Mouse (Mus musculus) gastrocnemius, postnatal 4 days (tissue): ENCODE results near the gene Manbal. TPM values are rescaled to one million over a fixed set of nuclear protein-coding genes. Genes with fewer than 3 reads are reported as not detected.
"Not testable (repeated sequence)": the region's sequence is repeated elsewhere in the genome, so short reads cannot be mapped to it uniquely, and the experiment has no call there.

Experiments
- DNase-seq, 2 experiments: peaks; one replicate each; pipeline ENCODE4 v3.0.0; 2021 to 2022; ENCODE audit warnings: low spot score in 2 of 2, mixed read lengths in 2 of 2
- total RNA-seq, 2 experiments: library from RNA; stranded (reverse); gene quantifications; 2 replicates each; pipeline ENCODE4 v1.2.3; 2021

The Manbal gene
- total RNA-seq, 2 experiments from 2014 or later = 32.4 to 32.9 TPM

DNA sequence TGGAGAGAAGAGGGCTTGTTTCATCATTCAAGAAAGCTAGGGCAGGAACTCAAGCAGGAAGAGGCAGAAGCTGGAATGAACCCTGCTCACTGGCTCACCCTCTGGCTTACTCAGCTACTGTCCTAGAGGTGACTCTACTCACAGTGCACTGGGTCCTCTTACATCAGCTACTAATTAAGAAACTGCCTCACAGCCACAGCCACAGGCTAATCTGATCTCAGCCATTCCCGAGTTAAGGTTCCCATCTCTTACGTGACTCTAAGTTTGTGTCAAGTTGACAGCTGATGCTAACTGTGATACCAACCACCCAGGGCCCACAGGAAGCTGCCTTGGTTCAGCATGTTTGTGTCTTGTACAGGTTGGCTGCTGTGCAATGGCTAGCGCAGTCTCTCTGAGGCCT, 4.4 kb upstream of the Manbal start:
- no peak for DNase-seq

DNA sequence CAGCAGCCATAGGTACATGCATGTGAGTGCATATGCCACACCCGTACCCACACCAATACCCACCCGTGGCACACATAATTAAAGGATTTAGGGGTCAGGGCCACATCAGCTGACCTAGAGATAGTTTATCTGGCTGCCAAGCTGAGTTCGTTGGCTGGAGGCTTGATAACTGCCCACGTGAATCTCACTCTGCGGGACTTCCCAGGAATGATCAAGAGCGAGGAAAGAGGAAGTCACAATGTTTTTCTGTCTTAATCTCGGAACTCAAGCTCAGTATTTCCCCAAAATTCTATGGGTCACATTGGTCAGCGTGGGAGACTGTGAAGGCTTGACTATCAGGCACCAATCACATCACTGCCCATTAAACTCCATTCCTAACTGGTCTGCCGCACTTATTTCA, 632 bp upstream of the Manbal start:
- no peak for DNase-seq

DNA sequence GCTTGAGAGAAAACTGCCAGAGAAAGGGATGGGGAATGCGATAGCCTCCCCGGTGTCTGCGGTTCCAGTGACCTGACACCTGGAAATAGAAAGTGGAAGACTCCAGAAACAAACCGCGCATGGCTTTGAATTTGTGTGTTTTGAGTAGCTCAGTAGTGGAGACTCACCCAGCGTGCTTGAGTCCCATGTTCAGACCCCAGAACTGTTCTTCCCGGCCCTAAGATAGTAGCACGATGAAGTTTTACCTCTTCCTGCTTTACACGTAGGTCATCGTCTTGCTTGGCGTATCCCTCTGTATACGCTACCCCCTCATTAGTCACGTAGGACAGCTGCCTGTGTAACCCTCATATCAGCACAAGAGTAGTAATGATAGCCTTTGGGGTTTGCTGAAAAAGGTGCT, 597 bp downstream of the Manbal start:
- DNase-seq = no peak

DNA sequence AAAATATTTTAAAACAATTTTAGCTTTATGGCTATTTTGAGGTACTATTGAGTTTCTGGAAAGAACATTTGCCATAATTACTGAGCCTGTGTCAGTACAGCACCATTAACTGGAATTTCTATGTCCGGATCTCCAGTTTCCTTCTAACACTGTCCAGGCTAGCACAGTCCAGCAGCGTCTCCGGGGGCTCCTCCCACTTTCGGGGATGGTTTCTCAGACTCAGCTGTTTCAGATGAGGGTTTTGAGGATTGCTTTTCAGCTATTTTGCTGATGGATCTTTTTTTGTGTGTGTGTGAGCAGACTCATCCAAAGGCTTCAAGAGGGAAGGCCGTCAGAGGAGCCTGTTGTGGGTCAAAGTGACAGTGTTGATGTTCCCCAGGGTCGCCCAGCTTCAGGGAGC, 4.3 kb downstream of the Manbal start:
- DNase-seq = no peak

DNA sequence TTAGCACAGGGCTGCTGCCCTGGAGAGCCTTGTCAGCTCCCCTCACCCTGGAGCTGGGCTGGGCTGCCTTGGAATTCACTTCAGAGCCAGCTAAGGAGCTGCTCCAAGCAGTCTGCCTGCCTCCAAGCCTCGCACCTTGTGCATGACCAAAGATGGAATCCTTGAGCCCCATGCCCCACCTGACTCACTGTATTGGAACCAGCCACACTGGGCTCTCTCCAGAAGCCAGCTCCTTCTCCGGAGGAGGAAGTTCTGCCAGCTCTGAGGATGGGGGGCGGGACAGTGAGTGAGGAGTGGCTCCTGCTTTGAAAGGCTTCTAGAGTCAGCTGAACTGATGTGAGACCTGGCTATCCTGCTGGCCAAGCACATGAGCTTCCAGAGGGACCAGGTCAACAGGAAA, 6.3 kb downstream of the Manbal start:
- DNase-seq = no peak

DNA sequence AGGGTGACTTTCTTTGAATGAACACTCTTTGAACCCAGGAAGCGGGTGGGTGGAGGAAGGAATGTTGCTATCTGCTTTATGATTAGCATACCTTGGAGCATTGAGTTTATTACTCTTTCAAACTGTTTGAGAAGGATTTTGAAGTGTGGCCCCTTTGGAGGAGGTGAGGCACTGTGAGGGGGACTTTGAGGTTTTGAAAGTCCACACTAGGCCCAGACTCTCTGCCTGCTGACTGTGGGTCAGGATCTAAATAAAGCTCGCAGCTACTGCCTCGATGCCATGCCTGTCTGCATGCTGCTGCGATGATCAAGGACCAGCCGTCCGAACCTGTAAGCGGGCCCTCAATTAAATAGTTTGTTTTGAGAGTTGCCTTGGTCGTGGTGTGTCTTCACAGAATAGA, 7.7 kb downstream of the Manbal start:
- DNase-seq = no peak

DNA sequence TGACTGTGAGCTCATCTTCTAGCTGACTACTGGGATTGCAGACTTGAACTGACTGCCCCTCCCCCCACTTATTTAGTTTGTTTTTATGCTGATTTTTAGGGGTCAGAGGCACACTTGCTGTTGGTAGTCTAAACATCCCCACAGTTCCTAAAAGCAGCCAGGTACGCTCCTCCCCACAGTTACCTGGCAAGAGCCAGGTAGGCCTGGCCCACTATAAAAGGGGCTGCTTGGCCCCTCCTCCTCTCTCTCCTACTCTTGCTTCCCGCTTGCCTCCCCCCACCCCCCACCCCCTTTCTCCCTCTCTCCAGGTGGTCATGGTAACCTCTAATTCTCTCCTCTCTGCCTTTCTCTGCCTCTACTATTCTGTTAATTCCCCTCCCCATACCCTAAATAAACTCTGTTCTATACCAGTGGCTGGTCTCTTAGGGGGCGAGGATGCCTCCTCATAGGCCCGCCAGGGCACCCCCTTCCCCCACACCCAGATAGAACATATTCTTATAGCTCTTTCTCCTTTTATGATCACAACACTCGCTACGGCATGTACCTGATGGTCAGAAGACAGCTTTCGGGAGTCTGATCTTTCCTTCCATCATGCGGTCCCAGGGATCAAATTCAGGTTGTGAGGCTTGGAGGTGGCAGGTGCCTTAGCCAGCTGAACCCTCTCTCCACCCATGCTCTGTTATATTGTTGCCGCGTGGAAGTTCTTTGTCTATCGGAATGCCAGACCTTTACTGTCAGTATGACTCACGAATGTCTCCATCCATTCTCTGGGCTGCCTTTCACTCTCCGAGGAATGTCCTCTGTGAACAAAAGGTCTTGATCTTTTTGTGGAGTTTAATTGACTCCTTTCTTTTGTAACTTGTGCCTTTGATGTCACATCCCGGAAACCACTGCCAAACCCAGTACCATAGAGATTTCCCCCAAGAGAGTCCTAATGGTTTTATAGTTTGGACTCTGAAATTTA, 8.7 kb downstream of the Manbal start:
- no peak for DNase-seq

DNA sequence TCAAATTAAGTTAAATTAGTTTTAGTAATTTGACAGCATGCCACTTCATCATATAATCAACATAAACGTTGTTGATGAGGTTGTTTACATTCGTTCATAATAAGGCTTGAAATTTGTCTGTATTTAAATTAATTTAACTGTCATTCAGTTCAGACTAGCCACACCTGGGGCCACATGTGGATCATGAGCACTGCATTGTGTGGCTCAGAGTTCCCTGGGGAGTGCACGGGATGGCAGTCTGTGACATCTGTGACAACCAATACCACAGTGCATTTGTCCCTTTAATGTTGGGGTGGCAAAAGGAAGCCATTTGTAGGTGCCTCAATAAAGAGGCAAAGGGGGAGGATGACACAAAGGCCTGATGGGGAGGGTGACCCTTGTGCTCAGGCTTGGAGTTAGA, 9.6 kb downstream of the Manbal start:
- DNase-seq = no peak

DNA sequence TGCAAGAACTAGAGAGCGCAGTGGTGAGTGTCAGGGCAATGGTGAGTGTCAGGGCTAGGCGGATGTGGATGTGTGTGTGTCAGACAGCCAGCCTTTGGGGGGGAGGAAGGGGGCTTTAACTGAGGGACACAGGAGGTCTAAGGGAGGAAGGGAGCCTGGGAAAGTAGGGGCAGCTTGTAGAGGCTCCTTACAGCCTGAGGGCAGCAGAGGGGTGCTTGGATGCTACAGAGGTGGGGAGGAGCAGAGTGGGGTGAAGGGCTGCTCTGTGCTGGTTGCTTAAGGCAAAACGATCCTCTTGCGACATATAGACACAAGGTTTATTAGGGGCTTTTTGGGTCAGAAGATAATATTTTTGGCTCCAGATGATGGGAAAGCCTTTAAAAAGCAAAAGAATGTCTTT, 17.4 kb downstream of the Manbal start:
- DNase-seq = no peak

DNA sequence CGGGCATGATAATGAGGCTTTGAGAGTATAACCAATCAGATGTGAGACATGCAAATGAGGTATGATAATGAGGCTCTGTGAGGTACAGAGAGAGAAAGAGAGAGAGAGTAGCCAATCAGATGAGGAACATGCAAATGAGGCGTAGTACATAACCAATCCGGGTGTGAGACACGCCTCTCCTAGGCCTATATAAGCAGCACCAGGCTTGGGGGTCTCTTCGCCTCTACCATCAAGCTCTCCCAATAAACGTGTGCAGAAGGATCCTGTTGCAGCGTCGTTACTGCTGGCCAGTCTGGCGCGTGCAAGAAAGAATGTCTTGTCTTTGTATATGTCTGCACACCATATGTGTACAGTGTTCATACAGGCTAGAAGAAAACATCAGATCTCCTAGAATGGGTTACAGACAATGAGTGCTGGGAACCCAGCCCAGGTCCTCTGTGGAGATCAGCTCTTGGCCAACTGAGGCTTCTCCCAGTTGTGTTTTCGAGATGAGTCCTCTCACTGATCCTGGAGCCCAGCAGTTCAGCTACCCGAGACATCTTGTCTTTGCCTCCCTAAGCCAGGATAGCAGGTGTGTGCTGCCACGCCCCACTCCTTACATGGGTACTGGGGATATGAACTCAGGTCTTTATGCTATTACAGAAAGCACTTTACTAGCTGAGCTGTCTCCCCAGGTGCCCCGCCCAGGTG, 21.7 kb downstream of the Manbal start:
- DNase-seq = not testable (repeated sequence)

DNA sequence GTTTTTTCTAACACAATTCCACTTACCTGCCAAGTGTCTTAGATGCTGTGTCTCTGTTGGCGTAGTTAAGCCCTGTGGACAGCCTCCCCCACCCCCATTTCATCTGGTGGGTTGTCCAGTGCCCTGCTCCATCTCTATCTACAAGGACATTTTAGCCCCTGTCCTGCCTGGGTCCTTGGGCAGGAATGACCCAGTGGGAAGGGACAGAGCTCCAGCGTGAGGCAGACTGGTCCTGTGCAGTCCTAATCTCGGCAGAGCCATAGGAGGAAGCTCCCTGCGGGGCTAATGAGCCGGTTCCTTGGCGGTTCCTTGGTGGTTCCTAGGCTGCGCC, 22.2 kb downstream of the Manbal start:
- DNase-seq = no peak

DNA sequence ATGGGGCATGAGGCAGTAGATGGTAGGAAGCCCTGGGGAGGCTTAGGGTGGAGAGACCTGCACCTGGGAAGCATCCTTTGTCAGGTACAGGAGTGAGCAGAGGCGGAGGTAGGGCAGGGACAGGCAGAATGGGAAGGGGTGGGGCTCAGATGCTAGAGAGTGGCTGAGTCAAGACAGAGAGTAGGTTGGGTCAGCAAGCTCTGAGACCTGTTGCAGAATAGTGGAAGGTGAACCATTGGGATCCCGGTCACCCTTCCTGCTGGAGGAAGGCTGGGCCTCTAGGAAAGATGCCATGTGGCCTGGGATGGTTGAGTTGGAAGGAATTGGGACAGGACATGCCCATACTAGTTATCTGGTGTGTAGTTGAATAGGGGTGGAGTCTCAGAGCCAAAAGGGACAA, 24.9 kb downstream of the Manbal start:
- no peak for DNase-seq

DNA sequence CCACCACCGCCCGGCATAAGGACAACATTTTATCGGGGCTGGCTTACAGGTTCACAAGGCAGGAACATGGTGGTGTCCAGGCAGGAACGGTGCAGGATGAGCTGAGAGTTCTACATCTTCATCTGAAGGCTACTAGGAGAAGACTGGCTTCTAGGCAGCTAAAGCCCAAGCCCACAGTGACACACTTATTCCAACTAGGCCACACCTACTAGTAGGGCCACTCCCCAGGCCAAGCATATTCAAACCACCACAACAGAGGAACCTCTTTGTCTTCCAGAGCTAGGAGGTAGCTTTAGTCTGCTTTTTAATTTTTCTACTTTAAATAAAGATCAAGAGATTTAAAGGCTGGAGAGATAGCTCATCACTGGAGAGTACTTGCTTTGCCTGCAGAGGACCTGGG, 26.2 kb downstream of the Manbal start:
- DNase-seq = no peak

DNA sequence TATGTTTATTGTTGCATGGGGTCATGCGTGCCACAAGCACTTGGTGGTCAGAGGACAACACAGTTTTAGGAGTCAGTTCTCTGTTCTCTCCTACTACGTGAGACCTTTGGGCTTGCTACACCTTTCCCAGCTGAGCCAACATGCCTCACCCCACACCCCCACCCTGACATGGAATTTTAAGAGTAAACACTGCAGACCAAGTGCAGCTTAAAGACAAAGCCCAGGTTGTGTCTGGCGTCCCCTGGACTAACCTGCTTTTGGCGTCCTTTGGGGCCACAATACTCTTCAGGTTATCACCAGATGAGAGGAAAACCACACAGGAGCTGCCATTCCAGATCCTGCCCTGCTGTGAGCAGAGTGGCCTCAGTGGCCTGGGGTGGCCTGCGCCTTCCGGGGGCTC, 27.5 kb downstream of the Manbal start:
- no peak for DNase-seq

DNA sequence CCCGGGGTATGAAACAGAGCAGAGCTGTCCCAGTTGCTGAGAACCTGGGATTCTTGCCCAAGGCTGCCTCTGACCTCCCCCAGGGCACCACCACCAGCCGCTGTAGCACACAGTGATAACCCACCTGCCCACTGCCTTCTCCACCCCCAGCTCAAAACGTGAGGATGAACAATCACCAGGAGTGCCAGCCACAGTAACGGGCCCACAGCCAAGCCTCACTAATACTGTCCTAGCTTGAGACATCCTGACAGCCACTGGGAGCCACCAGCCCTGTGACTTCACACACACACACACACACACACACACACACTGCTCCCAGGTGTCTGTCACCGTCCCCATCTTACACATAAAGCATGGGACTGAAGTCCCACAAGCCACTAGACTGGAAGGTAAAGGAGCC, 28.0 kb downstream of the Manbal start:
- DNase-seq = no peak

DNA sequence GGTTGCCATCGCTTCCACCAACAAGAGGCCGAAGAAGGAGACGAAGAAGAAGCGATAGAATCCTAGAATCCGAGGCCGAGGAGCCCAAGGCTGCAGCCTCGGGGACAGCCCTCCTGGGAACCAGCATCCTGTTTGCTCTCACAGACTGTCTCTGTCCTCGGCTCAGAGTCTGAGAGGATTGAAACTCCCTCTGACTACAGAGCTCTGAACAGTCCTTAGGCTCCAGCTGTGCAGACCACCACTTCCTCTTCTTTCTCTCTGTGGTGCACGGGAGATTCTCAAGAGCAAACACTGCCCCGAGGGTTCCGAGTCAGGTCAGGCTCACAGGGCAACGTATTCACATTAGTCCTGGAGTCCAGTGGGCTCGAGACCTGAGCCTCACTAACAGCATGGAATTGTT, 28.6 kb downstream of the Manbal start:
- DNase-seq = no peak

DNA sequence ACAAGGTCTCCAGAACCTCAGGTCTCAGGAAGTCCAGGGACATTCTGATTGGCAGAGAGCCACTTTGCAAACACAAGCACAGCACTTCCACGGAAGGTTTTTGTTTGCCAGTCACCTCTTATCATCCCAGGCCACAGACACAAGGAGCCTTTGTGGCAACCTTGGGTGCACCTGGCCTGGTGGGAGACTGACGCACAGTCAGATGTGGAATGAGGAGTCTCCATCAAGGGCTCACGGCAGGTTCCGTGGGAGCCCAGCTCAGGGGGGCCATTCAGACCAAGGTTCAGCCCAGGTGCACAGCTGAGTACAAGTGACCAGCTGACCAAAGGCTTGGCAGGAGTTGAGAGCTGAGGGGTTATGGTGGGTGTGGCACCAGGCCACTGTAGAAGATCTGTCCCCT, 30.0 kb downstream of the Manbal start:
- DNase-seq = no peak

DNA sequence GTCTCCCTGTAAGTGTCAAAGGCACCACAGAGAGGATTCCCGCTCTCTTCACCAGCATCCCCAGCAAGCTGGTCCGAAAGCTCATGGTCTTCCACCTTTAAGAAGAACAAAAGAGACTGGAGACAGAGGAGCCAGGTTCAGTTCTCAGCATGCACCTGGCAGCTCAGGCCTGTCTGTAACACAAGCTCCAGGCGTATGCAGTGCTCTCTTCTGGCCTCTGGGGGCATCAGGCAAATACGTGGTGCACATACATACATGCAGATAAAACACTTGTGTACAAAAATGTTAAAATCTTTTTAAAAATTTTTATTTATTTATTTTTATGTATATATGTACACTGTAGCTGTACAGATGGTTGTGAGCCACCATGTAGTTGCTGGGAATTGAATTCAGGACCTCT, 31.1 kb downstream of the Manbal start:
- DNase-seq = no peak

DNA sequence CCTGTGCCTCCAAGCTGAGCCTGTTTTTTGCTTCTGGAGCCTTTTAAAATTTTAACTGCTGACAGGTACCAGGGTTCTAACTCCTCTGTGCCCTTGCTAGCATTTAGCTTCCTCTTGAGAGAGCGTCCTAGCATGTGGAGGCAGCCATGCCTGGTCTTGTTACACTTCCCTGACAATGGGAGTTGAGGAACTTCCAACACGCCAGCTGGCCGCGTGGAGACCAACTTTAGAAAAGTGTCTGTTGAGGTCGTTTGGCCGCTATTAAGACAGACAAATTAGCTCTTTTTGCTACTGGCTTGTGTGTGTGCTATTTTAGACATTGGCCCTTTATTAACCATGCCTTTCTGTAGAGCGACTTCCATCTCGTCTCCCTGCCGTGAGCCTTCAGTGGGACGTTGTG, 32.4 kb downstream of the Manbal start:
- DNase-seq = no peak

DNA sequence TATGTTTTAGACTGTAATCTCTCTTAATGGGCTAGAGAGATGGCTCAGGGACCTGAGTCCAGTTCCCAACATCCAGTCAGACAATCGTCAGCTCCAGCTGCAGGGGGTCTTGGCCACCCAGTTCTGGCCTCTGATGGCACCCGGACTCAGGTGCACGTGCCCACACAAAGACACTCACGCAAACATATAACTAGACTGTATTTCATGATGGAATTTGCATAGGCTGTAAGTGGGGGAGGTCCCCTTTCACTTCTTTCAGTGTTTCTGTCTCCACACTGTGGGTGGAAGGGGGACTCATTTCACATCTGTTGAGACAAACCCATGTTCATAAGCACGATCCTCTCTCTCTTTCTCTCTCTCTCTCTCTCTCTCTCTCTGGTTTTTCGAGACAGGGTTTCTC, 33.1 kb downstream of the Manbal start:
- no peak for DNase-seq

DNA sequence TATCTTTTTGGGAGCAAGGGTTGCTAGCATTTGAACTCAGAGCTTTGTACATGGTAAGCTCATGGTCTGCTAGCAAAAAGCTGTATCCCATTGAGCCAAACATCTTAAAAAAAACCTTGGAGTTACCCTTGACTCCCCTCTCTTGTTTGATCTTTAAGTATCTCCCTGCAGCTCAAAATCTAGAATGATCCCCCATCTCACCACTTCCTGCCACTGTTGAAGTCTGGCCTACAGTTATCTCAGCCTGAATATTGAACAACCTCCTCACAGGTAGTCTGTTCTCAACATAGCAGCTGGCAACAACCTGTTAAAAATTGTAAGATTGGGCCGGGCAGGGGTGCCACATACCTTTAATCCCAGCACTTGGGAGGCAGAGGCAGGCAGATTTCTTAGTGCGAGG, 33.9 kb downstream of the Manbal start:
- no peak for DNase-seq

DNA sequence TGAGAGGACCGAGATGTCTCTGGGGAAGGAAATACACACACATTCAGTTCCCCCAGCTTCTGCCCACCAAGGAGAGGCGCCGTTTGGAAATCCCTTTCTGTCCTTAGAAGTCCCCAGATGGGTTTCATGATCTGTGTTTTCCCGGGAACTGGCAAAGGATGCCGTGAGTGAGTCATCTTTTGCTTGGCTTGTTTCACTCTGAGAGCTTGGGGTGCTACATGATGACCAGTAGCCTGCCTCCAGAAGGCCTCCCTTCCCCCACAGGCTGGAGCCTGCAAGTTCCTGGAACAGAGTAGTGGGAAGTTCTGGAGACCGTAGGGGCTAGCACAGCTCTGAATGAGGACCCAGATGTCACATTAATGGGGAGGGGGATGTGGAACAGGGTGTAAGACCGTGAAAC, 40.2 kb downstream of the Manbal start:
- DNase-seq = peak in 1 of 2 experiments; percentile 52
